Mouse (Mus musculus) forebrain, embryonic 12.5 days (tissue): Measurements from ENCODE around the gene Vcl. TPM values are rescaled to one million over a fixed set of nuclear protein-coding genes. Genes with fewer than 3 reads are reported as not detected.

Experiments used
- ATAC-seq: fragments of 200-750 bp; cut with Nextera tagmentation; 2 replicates; pipeline ENCODE4 v1.8.0; 2017; ENCODE audit warnings: moderate TSS enrichment; ENCODE audit not compliant: low FRiP score
- H3K27ac ChIP-seq: fragments of 300-500 bp; sonication (generic); 2 replicates; pipeline ENCODE4 v1.5.1; 2016; ENCODE audit warnings: mild to moderate bottlenecking
- H3K27me3 ChIP-seq: fragments of 300-500 bp; sonication (generic); 2 replicates; pipeline ENCODE4 v1.6.1; 2016; ENCODE audit warnings: mild to moderate bottlenecking
- H3K36me3 ChIP-seq: fragments of 300-500 bp; sonication (generic); replicated peaks from 2 replicates; pipeline ENCODE4 v1.6.1; 2016; ENCODE audit warnings: mild to moderate bottlenecking
- H3K4me1 ChIP-seq: fragments of 300-500 bp; sonication (generic); 2 replicates; pipeline ENCODE4 v1.6.1; 2016
- H3K4me2 ChIP-seq: fragments of 300-500 bp; sonication (generic); 2 replicates; pipeline ENCODE4 v1.6.1; 2016; ENCODE audit warnings: mild to moderate bottlenecking, moderate library complexity
- H3K4me3 ChIP-seq: fragments of 300-500 bp; sonication (generic); replicated peaks from 2 replicates; pipeline ENCODE4 v1.5.1; 2016; ENCODE audit warnings: mild to moderate bottlenecking
- H3K9ac ChIP-seq: fragments of 300-500 bp; sonication (generic); 2 replicates; pipeline ENCODE4 v1.6.1; 2016; ENCODE audit warnings: mild to moderate bottlenecking
- H3K9me3 ChIP-seq: fragments of 300-500 bp; sonication (generic); 2 replicates; pipeline ENCODE4 v1.6.1; 2016
- WGBS: fragments of 180-500 bp; shearing (Covaris S2); methylation state at CpG from one replicate; pipeline ENCODE4 v1.1.7; 2016; 5-methylcytosine and 5-hydroxymethylcytosine counted together
- polyA plus RNA-seq: library from polyadenylated mRNA; unstranded; fragments of >200 nt; fragmentation: Nextera tagmentation; extraction: Ambion mirVana; gene quantifications from 2 replicates; pipeline ENCODE4 v1.2.1, GENCODE M21; 2016

Vcl gene
- polyA plus RNA-seq, 1 experiment from 2014 or later = 21.4 TPM

GRCm38 (mm10) chr14:21031783-21032511, 102.7 kb downstream of the Vcl start:
- no peak overlapping the region for H3K4me3 ChIP-seq
- H3K9ac ChIP-seq = no peak overlapping the region
- 75% methylated on average over 6 of the region's 6 CpGs for WGBS
- H3K9me3 ChIP-seq = no peaks in the 10 kb centered on the region
- H3K36me3 ChIP-seq = peaks cover 42% of the 10 kb centered on the region
- no peaks in the 10 kb centered on the region for H3K27me3 ChIP-seq
- H3K27ac ChIP-seq = no peak overlapping the region
- H3K4me1 ChIP-seq = no peaks in the 10 kb centered on the region
- H3K4me2 ChIP-seq = no peak overlapping the region
- no peak for ATAC-seq

GRCm38 (mm10) chr14:21034271-21034670, 105.1 kb downstream of the Vcl start:
- no peak overlapping the region for H3K4me2 ChIP-seq
- 88% methylated on average over 4 of the region's 4 CpGs for WGBS
- H3K9ac ChIP-seq = no peak overlapping the region
- H3K9me3 ChIP-seq = no peaks in the 10 kb centered on the region
- peaks cover 56% of the 10 kb centered on the region for H3K36me3 ChIP-seq
- no peak for ATAC-seq
- no peaks in the 10 kb centered on the region for H3K27me3 ChIP-seq
- no peaks in the 10 kb centered on the region for H3K4me1 ChIP-seq
- no peak overlapping the region for H3K27ac ChIP-seq
- no peak overlapping the region for H3K4me3 ChIP-seq

DNA sequence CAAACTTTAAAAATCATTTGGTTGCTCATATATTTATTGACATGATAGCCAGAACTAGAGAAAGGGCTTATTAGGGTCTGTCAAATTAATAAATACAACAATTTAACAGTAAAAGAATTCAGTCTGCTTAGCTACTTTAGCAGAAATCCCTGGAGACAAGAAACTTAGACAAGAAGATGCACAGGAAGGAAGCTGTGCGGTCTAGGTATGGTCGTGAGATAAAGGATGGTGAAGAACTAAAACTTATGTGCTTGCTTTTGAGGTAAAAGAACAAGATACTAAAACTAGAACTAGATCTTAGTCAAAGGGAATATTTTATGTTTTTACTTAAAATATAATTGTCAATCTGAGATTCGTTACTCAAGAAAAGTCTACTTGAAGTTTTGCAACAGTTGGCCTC, 105.6 kb downstream of the Vcl start:
- Histone ChIP-seq H3K9ac (no peak overlapping the region), H3K4me2 (no peak overlapping the region), H3K27me3 (no peaks in the 10 kb centered on the region), H3K27ac (no peak overlapping the region), H3K36me3 (peaks cover 59% of the 10 kb centered on the region), H3K4me1 (no peaks in the 10 kb centered on the region), H3K4me3 (no peak overlapping the region), H3K9me3 (no peaks in the 10 kb centered on the region)
- whole genome bisulfite sequencing = 94% methylated on average over 3 of the region's 3 CpGs
- ATAC-seq = no peak

- peaks cover 41% of the 10 kb centered on the region for H3K36me3 ChIP-seq
- no peaks in the 10 kb centered on the region for H3K4me1 ChIP-seq
- no peak overlapping the region for H3K27ac ChIP-seq
- WGBS = 93% methylated on average over 12 of the region's 12 CpGs
- no peak for ATAC-seq
- H3K27me3 ChIP-seq = no peaks in the 10 kb centered on the region
- H3K9ac ChIP-seq = no peak overlapping the region
- H3K4me3 ChIP-seq = no peak overlapping the region
- no peak overlapping the region for H3K4me2 ChIP-seq
- no peaks in the 10 kb centered on the region for H3K9me3 ChIP-seq
Measured at GRCm38 (mm10) chr14:21039077-21039476, 109.9 kb downstream of the Vcl start.

GRCm38 (mm10) chr14:21039623-21040022, 110.4 kb downstream of the Vcl start:
- H3K36me3 ChIP-seq = peaks cover 36% of the 10 kb centered on the region
- H3K4me2 ChIP-seq = no peak overlapping the region
- H3K4me3 ChIP-seq = no peak overlapping the region
- no peaks in the 10 kb centered on the region for H3K4me1 ChIP-seq
- H3K9ac ChIP-seq = no peak overlapping the region
- 89% methylated on average over 4 of the region's 4 CpGs for WGBS
- no peak for ATAC-seq
- H3K9me3 ChIP-seq = no peaks in the 10 kb centered on the region
- H3K27ac ChIP-seq = no peak overlapping the region
- no peaks in the 10 kb centered on the region for H3K27me3 ChIP-seq

GRCm38 (mm10) chr14:21047840-21048239, 118.6 kb downstream of the Vcl start:
- WGBS = 85% methylated on average over 2 of the region's 2 CpGs
- H3K9me3 ChIP-seq = 0 out of 2 replicates have a peak, but pooled peaks cover 3% of the 10 kb centered on the region
- ATAC-seq = no peak
- H3K36me3 ChIP-seq = peaks cover 4% of the 10 kb centered on the region; the same call in 1 of the 2 replicates
- H3K4me3 ChIP-seq = no peak overlapping the region
- no peaks in the 10 kb centered on the region for H3K27me3 ChIP-seq
- H3K27ac ChIP-seq = no peak overlapping the region
- H3K4me1 ChIP-seq = peaks cover 8% of the 10 kb centered on the region; the same call in 1 of the 2 replicates
- H3K4me2 ChIP-seq = no peak overlapping the region
- no peak overlapping the region for H3K9ac ChIP-seq

DNA sequence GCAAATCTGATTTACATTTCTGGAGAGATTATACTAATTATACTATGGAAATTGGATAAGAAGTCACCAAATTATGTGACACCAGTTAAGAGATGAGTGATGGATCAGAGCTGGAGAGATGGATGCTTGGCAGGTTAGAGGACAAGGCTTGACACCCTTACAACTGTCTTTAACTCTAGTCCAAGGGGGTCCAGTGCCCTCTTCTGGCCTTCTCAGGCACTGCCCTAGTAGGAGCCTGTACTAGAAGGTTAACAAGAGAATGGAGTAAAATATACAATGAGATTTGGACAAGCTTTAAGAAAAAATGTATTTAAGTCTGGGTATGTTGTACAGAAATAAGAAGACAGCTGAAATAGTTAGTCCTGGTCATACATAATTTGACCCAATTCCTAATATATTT, 119.7 kb downstream of the Vcl start:
- ATAC-seq = no peak
- H3K9me3 ChIP-seq = 0 out of 2 replicates have a peak, but pooled peaks cover 3% of the 10 kb centered on the region
- no peak overlapping the region for H3K4me3 ChIP-seq
- H3K36me3 ChIP-seq = peaks cover 4% of the 10 kb centered on the region; the same call in 1 of the 2 replicates
- no peaks in the 10 kb centered on the region for H3K27me3 ChIP-seq
- no peak overlapping the region for H3K4me2 ChIP-seq
- H3K27ac ChIP-seq = no peak overlapping the region
- H3K9ac ChIP-seq = no peak overlapping the region
- peaks cover 12% of the 10 kb centered on the region; the same call in 1 of the 2 replicates for H3K4me1 ChIP-seq

GRCm38 (mm10) chr14:21050734-21051133, 121.5 kb downstream of the Vcl start:
- no peaks in the 10 kb centered on the region for H3K36me3 ChIP-seq
- H3K4me1 ChIP-seq = peaks cover 12% of the 10 kb centered on the region; the same call in 1 of the 2 replicates
- peak overlapping the region; percentile 83; the same call in 1 of the 2 replicates for H3K4me3 ChIP-seq
- H3K27ac ChIP-seq = no peak overlapping the region
- no peak for ATAC-seq
- no peaks in the 10 kb centered on the region for H3K27me3 ChIP-seq
- H3K4me2 ChIP-seq = no peak overlapping the region; the same call in 1 of the 2 replicates
- 73% methylated on average over 3 of the region's 3 CpGs for WGBS
- H3K9ac ChIP-seq = no peak overlapping the region
- 0 out of 2 replicates have a peak, but pooled peaks cover 3% of the 10 kb centered on the region for H3K9me3 ChIP-seq

DNA sequence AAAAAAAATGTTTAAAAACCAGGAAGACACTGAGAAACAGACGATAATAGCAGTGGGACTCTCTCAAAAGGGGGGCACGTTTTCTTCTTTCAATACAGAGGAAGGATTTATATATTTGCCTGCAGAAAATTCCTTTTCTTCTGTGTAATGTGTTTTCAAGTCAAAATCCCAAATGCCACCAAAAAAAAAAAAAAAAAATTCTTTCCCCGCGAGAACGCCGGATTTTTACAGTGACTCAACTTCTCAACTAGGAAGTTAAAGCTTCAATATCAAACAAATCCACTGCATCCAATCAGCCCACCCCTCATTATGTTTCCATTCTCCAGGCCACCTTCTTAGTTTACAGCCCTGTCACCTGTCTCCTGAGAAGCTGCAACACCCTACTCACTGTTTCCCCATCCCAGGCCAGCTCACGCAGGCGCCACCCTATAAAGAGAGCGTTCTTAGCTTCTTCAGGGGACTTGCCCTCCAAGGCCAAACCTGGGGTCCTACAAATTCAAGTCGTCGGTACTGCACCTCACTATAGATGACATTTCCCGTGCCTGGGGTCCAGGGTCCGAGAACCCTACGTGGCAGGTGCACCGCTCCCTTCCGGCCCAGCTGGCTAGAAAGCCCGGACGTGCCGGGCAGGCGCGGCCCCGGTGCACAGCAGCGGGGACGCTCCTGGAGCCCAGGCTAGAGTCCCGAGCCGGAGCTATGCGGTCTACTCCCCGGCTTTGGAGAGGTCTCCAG, 122.3 kb downstream of the Vcl start:
- WGBS = 11% methylated on average over 28 of the region's 28 CpGs
- Histone ChIP-seq H3K9ac (peak overlapping the region; percentile 83), H3K4me3 (peak overlapping the region; percentile 83), H3K4me2 (peak overlapping the region; percentile 93), H3K27me3 (no peaks in the 10 kb centered on the region), H3K4me1 (peaks cover 12% of the 10 kb centered on the region; the same call in 1 of the 2 replicates), H3K27ac (peak overlapping the region; percentile 90), H3K9me3 (0 out of 2 replicates have a peak, but pooled peaks cover 3% of the 10 kb centered on the region), H3K36me3 (no peaks in the 10 kb centered on the region)
- ATAC-seq = no peak

DNA sequence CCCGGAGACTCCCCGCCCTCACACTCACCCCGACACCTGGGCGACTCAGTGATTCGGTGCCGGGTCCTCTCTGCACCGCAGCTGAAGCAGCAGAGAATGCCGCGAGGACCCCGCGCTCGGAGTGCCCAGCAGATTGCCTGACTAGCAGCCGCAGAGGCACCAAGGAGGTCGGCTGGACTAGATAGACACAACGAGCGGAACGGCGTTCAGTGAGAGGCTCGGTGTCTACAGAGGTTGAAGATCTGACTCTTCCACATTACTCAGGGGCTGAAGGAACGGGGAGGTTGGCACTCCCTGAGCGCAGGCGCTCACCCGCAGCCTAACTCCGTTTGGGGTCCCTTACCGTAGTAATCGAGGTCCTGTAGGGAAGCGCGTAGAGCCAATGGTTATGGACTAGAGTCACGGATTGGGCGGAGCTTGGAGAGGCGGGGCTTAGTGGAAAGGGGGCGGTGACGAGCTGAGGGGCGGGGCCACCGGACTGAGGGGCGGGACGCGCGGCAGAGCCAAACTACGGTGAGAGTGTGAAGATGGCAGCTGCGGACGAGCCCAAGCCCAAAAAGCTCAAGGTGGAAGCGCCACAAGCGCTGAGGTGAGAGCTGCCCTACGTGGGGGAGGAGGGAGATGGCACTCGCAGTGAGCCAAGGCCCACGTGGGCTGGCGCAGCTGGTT, 123.0 kb downstream of the Vcl start, which contains the start of the genes Ap3m1 and Adk:
Gene Ap3m1, minus strand, starts transcription at position 397 of the 669 bp plus-strand sequence.
Gene Adk, plus strand, starts transcription at position 463 of the 669 bp plus-strand sequence.
- Histone ChIP-seq H3K4me1 (peaks cover 12% of the 10 kb centered on the region; the same call in 1 of the 2 replicates), H3K9me3 (0 out of 2 replicates have a peak, but pooled peaks cover 3% of the 10 kb centered on the region), H3K36me3 (no peaks in the 10 kb centered on the region), H3K27me3 (no peaks in the 10 kb centered on the region), H3K4me2 (peak within 1 kb of the TSS; percentile 93), H3K4me3 (peak within 1 kb of the TSS; percentile 83), H3K9ac (peak within 1 kb of the TSS; percentile 83), H3K27ac (peak within 1 kb of the TSS; percentile 90)
- ATAC-seq = peak; percentile 98
- under 1% methylated on average over 46 of the region's 48 CpGs for WGBS

- Histone ChIP-seq H3K4me1 (peaks cover 12% of the 10 kb centered on the region; the same call in 1 of the 2 replicates), H3K27ac (peak overlapping the region; percentile 90), H3K9ac (peak overlapping the region; percentile 83), H3K9me3 (0 out of 2 replicates have a peak, but pooled peaks cover 3% of the 10 kb centered on the region), H3K27me3 (no peaks in the 10 kb centered on the region), H3K36me3 (no peaks in the 10 kb centered on the region), H3K4me2 (peak overlapping the region; percentile 93), H3K4me3 (peak overlapping the region; percentile 83)
- WGBS = under 1% methylated on average over 25 of the region's 25 CpGs
- ATAC-seq = peak; percentile 83
Measured at GRCm38 (mm10) chr14:21052781-21053130, 123.6 kb downstream of the Vcl start.

DNA sequence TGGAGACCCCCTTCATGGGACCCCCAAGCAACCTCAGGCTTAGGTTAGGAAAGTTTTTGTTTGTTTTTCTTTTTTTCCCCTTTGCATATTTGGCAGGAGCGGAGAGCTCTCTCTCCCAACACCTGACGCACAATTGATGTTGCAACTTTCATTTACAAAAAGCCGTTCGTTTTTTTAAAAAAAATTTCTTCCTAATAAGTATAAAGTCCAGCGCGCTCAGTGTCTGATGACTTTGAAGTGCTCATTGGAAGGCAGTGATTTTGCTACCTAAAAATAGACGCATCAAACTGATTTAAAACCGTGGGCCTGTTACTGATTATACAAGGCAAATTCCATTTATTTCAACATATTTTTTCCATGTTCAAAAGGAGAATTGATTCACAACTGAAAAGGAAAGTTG, 124.0 kb downstream of the Vcl start:
- peak overlapping the region; percentile 83 for H3K4me3 ChIP-seq
- no peaks in the 10 kb centered on the region for H3K36me3 ChIP-seq
- ATAC-seq = no peak
- H3K27ac ChIP-seq = no peak overlapping the region
- 0 out of 2 replicates have a peak, but pooled peaks cover 3% of the 10 kb centered on the region for H3K9me3 ChIP-seq
- no peaks in the 10 kb centered on the region for H3K27me3 ChIP-seq
- 9% methylated on average over 8 of the region's 8 CpGs for whole genome bisulfite sequencing
- H3K4me2 ChIP-seq = peak overlapping the region; percentile 93
- peak overlapping the region; percentile 83 for H3K9ac ChIP-seq
- peaks cover 12% of the 10 kb centered on the region; the same call in 1 of the 2 replicates for H3K4me1 ChIP-seq
